Mouse (Mus musculus): Measurements from ENCODE around the gene Erich4.
"Not testable (repeated sequence)": the region's sequence is repeated elsewhere in the genome, so short reads cannot be mapped to it uniquely, and the experiment has no call there.

The Erich4 gene

GRCm38 (mm10) chr7:25576793-25577437 lies 38.8 kb downstream of the Erich4 start:
- not testable (repeated sequence) for DNase-seq (ENCODE audit: low spot score)

- DNase-seq (ENCODE audit: low spot score), result not testable (repeated sequence)
Measured at GRCm38 (mm10) chr7:25576308-25576707, 39.4 kb downstream of the Erich4 start.

GRCm38 (mm10) chr7:25575870-25576269 lies 39.8 kb downstream of the Erich4 start:
- DNase-seq (ENCODE audit: low spot score), result peak; percentile 31

- no peak for DNase-seq (ENCODE audit: low spot score)
Measured at GRCm38 (mm10) chr7:25575105-25575504, 40.6 kb downstream of the Erich4 start.

GRCm38 (mm10) chr7:25573806-25574205 lies 41.9 kb downstream of the Erich4 start:
- not testable (repeated sequence) for DNase-seq (ENCODE audit: low spot score)

- DNase-seq (ENCODE audit: low spot score), result no peak
Measured at GRCm38 (mm10) chr7:25568721-25569120, 47.0 kb downstream of the Erich4 start.
